Mouse (Mus musculus): ENCODE measurements around the gene Ppip5k2. TPM values are rescaled to one million over a fixed set of nuclear protein-coding genes. Genes with fewer than 3 reads are reported as not detected.
A peak's percentile ranks its signal among the peaks of the same experiment; 100 is the strongest.

The Ppip5k2 gene
- total RNA-seq, 1 experiment, result 38.8 TPM

- H3K9ac ChIP-seq (ENCODE audit: insufficient read depth, low read depth, low read length, poor library complexity, severe bottlenecking), result no peak overlapping the region
- in situ Hi-C loops (cut with MboI; ENCODE audit: low sequenced_read_pairs in 2 of 2, unreplicated experiment in 2 of 2), result no loop called here
- H3K27ac ChIP-seq (ENCODE audit: insufficient read depth, low read depth, low read length, poor library complexity, severe bottlenecking), result no peak overlapping the region
- no peaks in the 10 kb centered on the region for H3K4me1 ChIP-seq (ENCODE audit: control insufficient read depth in 2 of 2, insufficient read depth in 2 of 2, low read length in 2 of 2, poor library complexity in 1 of 2)
- H3K9me3 ChIP-seq (ENCODE audit: control insufficient read depth, insufficient read depth, low read depth, low read length), result no peaks in the 10 kb centered on the region
- H3K4me3 ChIP-seq (ENCODE audit: insufficient read depth in 1 of 2, low read depth in 1 of 2, low read length in 2 of 2, poor library complexity in 1 of 2, severe bottlenecking in 1 of 2), result no peak overlapping the region
- peaks cover 10% of the 10 kb centered on the region for H3K36me3 ChIP-seq (ENCODE audit: control insufficient read depth, insufficient read depth, low read length, poor library complexity, severe bottlenecking)
- TF ChIP-seq CHD2 (IDR thresholded peaks at IDR 0.05; ENCODE audit: low read depth, low read length), result no peak
- TF ChIP-seq ZC3H11A (IDR thresholded peaks at IDR 0.05; ENCODE audit: borderline replicate concordance, low read depth, low read length), result no peak
- TF ChIP-seq ZNF384 (IDR thresholded peaks at IDR 0.05; ENCODE audit: low read depth, low read length), result no peak
- no peak for TF ChIP-seq HCFC1 (IDR thresholded peaks at IDR 0.05; ENCODE audit: borderline replicate concordance, insufficient read depth, low read length)
- no peak for TF ChIP-seq MAFK (IDR thresholded peaks at IDR 0.05; ENCODE audit: insufficient read depth, low read depth, low read length)
- DNase-seq (ENCODE audit: low read depth, low spot score), result no peak
Observed at GRCm38 (mm10) chr1:97745712-97746111, 24.5 kb downstream of the Ppip5k2 start.

DNA sequence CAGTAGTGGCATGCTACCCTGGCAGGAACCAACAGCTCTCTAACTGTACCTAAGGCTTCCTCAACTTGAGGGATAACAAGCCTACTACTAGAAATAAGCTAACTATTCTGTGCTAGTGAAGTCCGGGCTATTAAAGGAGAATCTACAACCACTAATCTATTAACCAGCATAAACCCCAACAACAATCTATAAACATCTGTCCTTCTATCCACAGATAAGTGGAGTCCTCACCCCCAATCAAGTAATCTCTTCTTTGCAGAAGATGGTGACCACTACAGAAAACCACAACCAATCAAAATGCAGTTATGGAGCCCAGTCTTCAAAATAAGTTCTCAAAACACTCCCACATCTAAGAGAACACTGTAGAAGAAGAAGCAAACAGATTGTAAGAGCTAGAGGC is 27.1 kb downstream of the Ppip5k2 start:
- H3K27ac ChIP-seq (ENCODE audit: insufficient read depth, low read depth, low read length, poor library complexity, severe bottlenecking), result no peak overlapping the region
- H3K4me3 ChIP-seq (ENCODE audit: insufficient read depth in 1 of 2, low read depth in 1 of 2, low read length in 2 of 2, poor library complexity in 1 of 2, severe bottlenecking in 1 of 2), result no peak overlapping the region
- H3K9me3 ChIP-seq (ENCODE audit: control insufficient read depth, insufficient read depth, low read depth, low read length), result no peaks in the 10 kb centered on the region
- peaks cover 12% of the 10 kb centered on the region for H3K36me3 ChIP-seq (ENCODE audit: control insufficient read depth, insufficient read depth, low read length, poor library complexity, severe bottlenecking)
- no peak for DNase-seq (ENCODE audit: low read depth, low spot score)
- TF ChIP-seq CHD2 (IDR thresholded peaks at IDR 0.05; ENCODE audit: low read depth, low read length) (no peak), HCFC1 (IDR thresholded peaks at IDR 0.05; ENCODE audit: borderline replicate concordance, insufficient read depth, low read length) (no peak), ZNF384 (IDR thresholded peaks at IDR 0.05; ENCODE audit: low read depth, low read length) (no peak)
- H3K9ac ChIP-seq (ENCODE audit: insufficient read depth, low read depth, low read length, poor library complexity, severe bottlenecking), result no peak overlapping the region
- in situ Hi-C loops (cut with MboI; ENCODE audit: low sequenced_read_pairs in 2 of 2, unreplicated experiment in 2 of 2), result no loop called here
- no peaks in the 10 kb centered on the region for H3K4me1 ChIP-seq (ENCODE audit: control insufficient read depth in 2 of 2, insufficient read depth in 2 of 2, low read length in 2 of 2, poor library complexity in 1 of 2)

DNA sequence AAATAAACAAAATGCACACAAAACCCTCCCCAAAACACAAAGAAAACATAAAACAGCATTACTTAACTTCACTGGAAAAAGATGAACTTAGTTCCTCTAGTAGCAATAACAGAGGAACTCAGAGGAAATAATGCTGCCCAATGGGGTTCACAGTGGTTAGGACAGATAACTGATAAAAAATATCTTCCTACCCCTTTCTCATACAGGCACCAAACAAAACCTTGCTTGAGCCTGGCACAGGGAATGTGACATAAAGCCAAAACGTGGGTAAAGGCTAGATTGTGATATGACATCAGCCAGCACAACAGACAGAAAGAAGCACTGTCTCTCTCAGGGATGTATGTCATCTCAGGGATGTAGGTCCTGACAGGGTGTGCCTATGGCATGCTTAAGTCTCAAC is 40.9 kb downstream of the Ppip5k2 start:
- in situ Hi-C loops (cut with MboI; ENCODE audit: low sequenced_read_pairs in 2 of 2, unreplicated experiment in 2 of 2), result no loop called here
- no peaks in the 10 kb centered on the region for H3K4me1 ChIP-seq (ENCODE audit: control insufficient read depth in 2 of 2, insufficient read depth in 2 of 2, low read length in 2 of 2, poor library complexity in 1 of 2)
- H3K9ac ChIP-seq (ENCODE audit: insufficient read depth, low read depth, low read length, poor library complexity, severe bottlenecking), result no peak overlapping the region
- no peaks in the 10 kb centered on the region for H3K36me3 ChIP-seq (ENCODE audit: control insufficient read depth, insufficient read depth, low read length, poor library complexity, severe bottlenecking)
- no peaks in the 10 kb centered on the region for H3K9me3 ChIP-seq (ENCODE audit: control insufficient read depth, insufficient read depth, low read depth, low read length)
- H3K27ac ChIP-seq (ENCODE audit: insufficient read depth, low read depth, low read length, poor library complexity, severe bottlenecking), result no peak overlapping the region
- no peak overlapping the region for H3K4me3 ChIP-seq (ENCODE audit: insufficient read depth in 1 of 2, low read depth in 1 of 2, low read length in 2 of 2, poor library complexity in 1 of 2, severe bottlenecking in 1 of 2)
- TF ChIP-seq ZNF384 (IDR thresholded peaks at IDR 0.05; ENCODE audit: low read depth, low read length) (no peak), HCFC1 (IDR thresholded peaks at IDR 0.05; ENCODE audit: borderline replicate concordance, insufficient read depth, low read length) (no peak), ZC3H11A (IDR thresholded peaks at IDR 0.05; ENCODE audit: borderline replicate concordance, low read depth, low read length) (no peak), CHD2 (IDR thresholded peaks at IDR 0.05; ENCODE audit: low read depth, low read length) (no peak), MAFK (IDR thresholded peaks at IDR 0.05; ENCODE audit: insufficient read depth, low read depth, low read length) (no peak)
- DNase-seq (ENCODE audit: low read depth, low spot score), result no peak

- peak; percentile 3 for DNase-seq (ENCODE audit: low read depth, low spot score)
- H3K36me3 ChIP-seq (ENCODE audit: control insufficient read depth, insufficient read depth, low read length, poor library complexity, severe bottlenecking), result no peaks in the 10 kb centered on the region; the same call in 1 of the 2 replicates
Observed at GRCm38 (mm10) chr1:97726730-97727129, 43.5 kb downstream of the Ppip5k2 start.

DNA sequence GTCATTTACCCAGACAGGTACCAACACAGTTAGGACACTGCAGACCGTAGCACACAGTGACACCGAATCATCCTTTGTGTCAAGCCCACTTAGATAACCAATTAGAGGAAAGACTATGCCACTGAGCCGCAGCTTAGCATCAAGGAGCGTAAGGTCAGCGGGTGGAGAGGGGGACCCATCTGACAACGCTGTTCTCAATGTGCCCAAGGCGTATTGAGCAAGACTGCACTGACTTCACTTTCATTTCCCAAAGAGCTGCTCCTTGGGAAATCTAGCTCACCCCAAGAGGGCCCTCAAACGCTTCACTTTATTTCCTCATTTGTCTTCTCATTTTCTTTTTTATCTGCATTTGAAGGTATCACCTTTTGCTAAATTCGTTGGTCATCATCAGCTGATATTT is 51.8 kb downstream of the Ppip5k2 start:
- Histone ChIP-seq H3K27ac (ENCODE audit: insufficient read depth, low read depth, low read length, poor library complexity, severe bottlenecking) (no peak overlapping the region), H3K36me3 (ENCODE audit: control insufficient read depth, insufficient read depth, low read length, poor library complexity, severe bottlenecking) (peaks cover 13% of the 10 kb centered on the region), H3K9ac (ENCODE audit: insufficient read depth, low read depth, low read length, poor library complexity, severe bottlenecking) (no peak overlapping the region), H3K9me3 (ENCODE audit: control insufficient read depth, insufficient read depth, low read depth, low read length) (no peaks in the 10 kb centered on the region), H3K4me3 (ENCODE audit: insufficient read depth in 1 of 2, low read depth in 1 of 2, low read length in 2 of 2, poor library complexity in 1 of 2, severe bottlenecking in 1 of 2) (no peak overlapping the region), H3K4me1 (ENCODE audit: control insufficient read depth in 2 of 2, insufficient read depth in 2 of 2, low read length in 2 of 2, poor library complexity in 1 of 2) (no peaks in the 10 kb centered on the region)
- TF ChIP-seq CHD2 (IDR thresholded peaks at IDR 0.05; ENCODE audit: low read depth, low read length) (no peak), ZC3H11A (IDR thresholded peaks at IDR 0.05; ENCODE audit: borderline replicate concordance, low read depth, low read length) (no peak), ZNF384 (IDR thresholded peaks at IDR 0.05; ENCODE audit: low read depth, low read length) (no peak), MAFK (IDR thresholded peaks at IDR 0.05; ENCODE audit: insufficient read depth, low read depth, low read length) (no peak), HCFC1 (IDR thresholded peaks at IDR 0.05; ENCODE audit: borderline replicate concordance, insufficient read depth, low read length) (no peak)
- in situ Hi-C loops (cut with MboI; ENCODE audit: low sequenced_read_pairs in 2 of 2, unreplicated experiment in 2 of 2), result no loop called here
- no peak for DNase-seq (ENCODE audit: low read depth, low spot score)

More at GRCm38 (mm10) chr1:97726730-97727129, 43.5 kb downstream of the Ppip5k2 start:
- Histone ChIP-seq H3K9ac (ENCODE audit: insufficient read depth, low read depth, low read length, poor library complexity, severe bottlenecking) (no peak overlapping the region), H3K9me3 (ENCODE audit: control insufficient read depth, insufficient read depth, low read depth, low read length) (no peaks in the 10 kb centered on the region), H3K4me1 (ENCODE audit: control insufficient read depth in 2 of 2, insufficient read depth in 2 of 2, low read length in 2 of 2, poor library complexity in 1 of 2) (no peaks in the 10 kb centered on the region), H3K4me3 (ENCODE audit: insufficient read depth in 1 of 2, low read depth in 1 of 2, low read length in 2 of 2, poor library complexity in 1 of 2, severe bottlenecking in 1 of 2) (no peak overlapping the region), H3K27ac (ENCODE audit: insufficient read depth, low read depth, low read length, poor library complexity, severe bottlenecking) (no peak overlapping the region)
- TF ChIP-seq ZC3H11A (IDR thresholded peaks at IDR 0.05; ENCODE audit: borderline replicate concordance, low read depth, low read length) (no peak), MAFK (IDR thresholded peaks at IDR 0.05; ENCODE audit: insufficient read depth, low read depth, low read length) (no peak), HCFC1 (IDR thresholded peaks at IDR 0.05; ENCODE audit: borderline replicate concordance, insufficient read depth, low read length) (no peak), ZNF384 (IDR thresholded peaks at IDR 0.05; ENCODE audit: low read depth, low read length) (no peak), CHD2 (IDR thresholded peaks at IDR 0.05; ENCODE audit: low read depth, low read length) (no peak)
- in situ Hi-C loops (cut with MboI; ENCODE audit: low sequenced_read_pairs in 2 of 2, unreplicated experiment in 2 of 2), result no loop called here
